Mouse (Mus musculus) heart, postnatal 10 days (tissue): ENCODE measurements around the gene Nr3c2. TPM values are rescaled to one million over a fixed set of nuclear protein-coding genes. Genes with fewer than 3 reads are reported as not detected.

Experiments
- DNase-seq, 2 experiments: peaks; one replicate each; pipeline ENCODE4 v3.0.0; 2021
- intact Hi-C: fragments of 180-260 bp; cut with DNase I; formaldehyde crosslinking; loops from one replicate; pipeline ENCODE4 v1.15.1; 2025
- total RNA-seq, 2 experiments: library from RNA; stranded (reverse); gene quantifications; 2 replicates each; pipeline ENCODE4 v1.2.3; 2021

Nr3c2 gene
- total RNA-seq, 2 experiments from 2014 or later: 8.6 to 12.7 TPM

GRCm38 (mm10) chr8:77133797-77134385 is 234.6 kb downstream of the Nr3c2 start:
- DNase-seq: no peak
- intact Hi-C loops: no loop called here

DNA sequence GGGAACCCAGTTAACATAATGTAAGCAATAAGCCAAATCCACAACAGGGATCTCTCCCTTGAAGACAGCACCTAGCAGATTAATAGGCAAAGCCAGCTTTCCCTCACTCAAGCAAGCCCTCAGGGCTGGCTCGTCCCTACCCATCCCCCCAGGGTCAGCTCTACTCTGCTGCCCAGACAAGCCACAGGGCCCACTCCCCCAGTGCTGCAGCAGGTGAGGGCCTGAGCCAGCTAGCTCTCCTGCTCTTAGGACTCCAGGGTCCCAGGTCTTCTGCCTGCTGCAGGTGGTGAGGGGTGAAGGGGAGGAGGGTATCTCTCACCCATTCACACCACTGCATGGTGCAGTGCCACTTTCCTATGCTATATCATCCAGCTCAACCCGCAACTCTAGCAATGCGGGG is 246.0 kb downstream of the Nr3c2 start:
- intact Hi-C loops: no loop called here
- no peak for DNase-seq

DNA sequence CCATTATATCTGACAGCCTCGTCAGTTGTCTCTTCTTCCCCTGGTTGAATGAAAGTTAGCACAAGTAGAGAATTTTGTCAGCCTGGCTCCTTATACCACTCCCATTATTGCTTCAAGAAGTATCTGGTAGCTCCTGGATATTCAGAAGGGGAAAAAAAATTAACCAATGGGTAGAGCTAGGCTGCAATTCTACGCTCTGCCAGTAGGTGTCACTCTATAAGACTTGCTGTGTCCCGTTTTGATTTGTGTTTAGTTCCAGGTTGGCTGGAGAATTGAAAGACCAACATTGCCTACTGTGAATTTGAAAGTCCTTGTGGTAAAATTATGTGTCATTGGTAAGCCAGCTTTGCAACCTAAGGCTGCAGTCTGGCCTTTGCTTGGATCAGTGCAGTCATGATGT is 255.3 kb downstream of the Nr3c2 start:
- intact Hi-C loops: loop anchor here (10.0 kb wide), 2 partner anchors 160 to 190 kb away; no protein-coding TSS in a partner anchor
- DNase-seq: peak; percentile 23 to 34

DNA sequence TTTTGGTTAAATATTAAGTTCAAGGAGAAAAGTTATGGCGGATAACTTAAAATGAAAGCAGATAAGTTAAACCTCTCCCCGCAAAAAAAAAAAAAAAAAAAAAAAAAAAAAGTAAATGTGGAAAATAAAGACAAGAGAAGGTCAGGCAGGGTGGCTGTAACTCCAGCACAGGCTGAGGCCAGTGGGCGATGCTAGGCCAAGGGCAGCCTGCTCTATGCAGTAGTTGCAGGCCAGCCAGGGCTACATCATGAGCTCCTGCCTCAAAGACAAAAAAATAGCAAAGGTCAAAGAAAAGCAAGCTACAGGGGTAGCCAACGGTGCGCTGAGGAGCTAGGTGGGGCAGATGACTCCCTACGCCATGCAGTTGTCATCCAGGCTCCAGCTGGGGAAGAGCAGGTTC is 270.1 kb downstream of the Nr3c2 start:
- DNase-seq: no peak
- intact Hi-C loops: no loop called here

GRCm38 (mm10) chr8:77169757-77170438 is 270.7 kb downstream of the Nr3c2 start:
- no peak for DNase-seq
- intact Hi-C loops: no loop called here

- intact Hi-C loops: no loop called here
These were observed 271.2 kb downstream of the Nr3c2 start for GRCm38 (mm10) chr8:77170439-77170759.

DNA sequence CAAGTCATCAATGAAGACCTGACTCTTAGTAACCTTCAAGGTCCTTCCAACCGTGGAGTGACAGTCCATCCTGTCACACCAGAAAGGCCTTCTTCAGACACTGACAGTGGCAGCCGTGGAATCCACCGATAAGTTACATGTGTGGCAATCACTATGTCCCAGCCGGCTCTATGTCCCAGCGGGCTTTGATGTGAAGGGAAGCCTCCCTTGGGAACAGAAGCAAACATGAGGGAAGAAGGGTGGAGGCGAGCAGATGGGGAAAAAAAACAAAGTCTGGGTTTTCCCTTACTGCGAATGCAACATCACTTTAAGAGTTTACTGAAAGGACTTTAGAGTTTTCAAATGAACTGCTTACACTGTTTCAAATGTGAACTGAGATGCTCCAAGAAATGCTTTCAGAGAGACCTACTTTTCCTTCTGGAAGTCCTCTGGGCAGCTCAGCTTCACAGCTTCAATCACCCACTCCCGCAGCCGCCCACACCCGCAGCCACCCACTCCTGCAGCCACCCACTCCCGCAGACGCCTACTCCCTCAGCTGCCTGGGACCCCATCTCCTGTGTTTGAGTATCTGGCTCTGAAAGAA is 273.9 kb downstream of the Nr3c2 start:
- intact Hi-C loops: no loop called here
- DNase-seq: peak in 1 of 2 experiments; percentile 17

More at GRCm38 (mm10) chr8:77170439-77170759, 271.2 kb downstream of the Nr3c2 start:
- DNase-seq: no peak

GRCm38 (mm10) chr8:77173736-77174135 is 274.5 kb downstream of the Nr3c2 start:
- intact Hi-C loops: no loop called here
- DNase-seq: peak; percentile 25 to 40

GRCm38 (mm10) chr8:77175471-77175870 is 276.2 kb downstream of the Nr3c2 start:
- DNase-seq: no peak
- intact Hi-C loops: no loop called here

GRCm38 (mm10) chr8:77176343-77176742 is 277.1 kb downstream of the Nr3c2 start:
- DNase-seq: no peak
- intact Hi-C loops: no loop called here

DNA sequence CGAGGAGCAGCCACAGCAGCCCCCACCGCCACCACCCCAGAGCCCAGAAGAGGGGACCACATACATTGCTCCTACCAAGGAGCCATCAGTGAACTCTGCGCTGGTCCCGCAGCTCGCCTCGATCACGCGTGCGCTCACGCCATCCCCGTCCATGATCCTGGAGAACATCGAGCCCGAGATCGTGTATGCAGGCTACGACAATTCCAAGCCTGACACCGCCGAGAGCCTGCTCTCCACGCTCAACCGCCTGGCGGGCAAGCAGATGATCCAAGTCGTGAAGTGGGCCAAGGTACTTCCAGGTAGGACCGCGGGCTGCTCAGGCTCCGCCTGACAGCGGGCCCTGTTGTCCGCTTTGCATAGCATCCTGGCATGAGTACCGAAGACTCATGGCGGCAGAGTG is 286.6 kb downstream of the Nr3c2 start:
- DNase-seq: no peak
- intact Hi-C loops: no loop called here

- no peak for DNase-seq
- intact Hi-C loops: no loop called here
These were observed 287.8 kb downstream of the Nr3c2 start for GRCm38 (mm10) chr8:77186914-77187536.

DNA sequence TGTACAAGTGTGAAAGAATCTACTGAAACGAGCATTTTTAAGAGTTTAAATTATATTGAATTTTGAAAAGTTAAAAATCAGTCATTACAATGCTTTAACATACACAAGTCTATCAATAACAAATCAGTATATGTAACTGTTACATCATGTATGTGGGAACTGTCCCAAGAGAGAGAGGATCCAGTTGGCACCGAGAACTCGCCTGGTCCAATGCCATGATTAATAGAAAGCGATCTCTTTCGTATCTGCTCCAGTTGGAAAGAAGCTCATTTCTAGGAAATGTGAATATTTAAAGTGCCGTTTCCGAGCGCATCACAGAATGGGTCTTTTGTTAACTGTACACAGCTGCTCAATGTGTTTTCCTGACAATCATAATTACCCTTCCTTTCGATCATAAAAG is 288.5 kb downstream of the Nr3c2 start:
- intact Hi-C loops: no loop called here
- no peak for DNase-seq

- intact Hi-C loops: no loop called here
- DNase-seq: no peak
These were observed 289.1 kb downstream of the Nr3c2 start for GRCm38 (mm10) chr8:77188298-77188697.

DNA sequence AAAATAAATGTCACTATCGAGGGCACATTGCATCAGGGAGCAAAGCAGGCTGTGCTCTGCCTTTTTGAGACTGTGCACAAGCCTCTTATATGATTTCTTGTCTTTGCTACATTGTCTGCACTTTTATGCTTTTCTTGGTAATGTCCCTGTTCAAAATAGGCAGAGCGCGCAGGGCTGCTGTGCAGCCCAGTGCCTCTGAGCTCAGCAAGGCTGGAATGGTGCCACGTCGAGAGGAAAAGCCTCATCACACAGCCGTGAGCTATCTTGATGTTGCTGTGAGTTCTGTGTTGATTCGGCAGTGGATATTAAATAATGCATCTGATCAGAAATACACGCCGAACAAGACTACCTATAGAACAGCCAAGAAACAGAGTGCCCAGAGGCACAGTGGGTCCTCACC is 290.1 kb downstream of the Nr3c2 start:
- intact Hi-C loops: no loop called here
- DNase-seq: peak in 1 of 2 experiments; percentile 8

DNA sequence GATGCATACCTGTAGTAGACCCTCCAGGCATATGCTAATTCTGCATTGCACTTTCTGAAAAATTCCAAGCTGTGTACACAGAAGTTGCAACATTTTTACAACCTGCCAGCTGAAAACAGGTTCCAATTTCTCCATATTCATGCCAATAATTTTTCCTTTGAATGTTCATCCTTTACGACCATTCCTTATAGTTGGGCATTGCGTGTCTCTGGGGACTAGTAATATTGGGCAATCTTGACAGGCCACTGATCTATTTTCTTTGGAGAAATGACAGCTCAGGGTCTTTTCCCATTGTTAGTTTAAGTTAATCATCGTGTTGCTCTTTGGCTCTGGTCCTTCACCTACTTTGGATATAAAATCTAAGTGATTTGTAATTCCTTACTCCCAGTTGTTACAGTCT is 291.2 kb downstream of the Nr3c2 start:
- intact Hi-C loops: no loop called here
- DNase-seq: no peak

DNA sequence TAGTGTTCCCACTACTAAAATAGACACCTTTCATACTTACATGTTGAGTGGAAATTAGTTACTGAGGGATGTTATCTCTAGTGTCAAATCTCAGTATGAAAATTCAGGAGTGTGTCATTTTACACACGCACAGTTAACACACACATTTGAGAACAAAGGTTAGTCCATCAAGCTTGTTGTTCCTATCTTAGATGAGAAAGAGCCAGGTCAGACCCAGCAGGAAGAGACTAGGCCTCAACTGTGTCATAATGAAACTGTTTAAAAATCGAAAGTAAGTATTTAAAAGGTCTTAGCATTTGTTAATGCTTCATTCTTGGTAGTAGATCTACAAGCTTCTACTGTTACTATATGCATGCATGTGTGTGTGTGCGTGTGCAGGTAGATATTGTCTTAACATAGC is 310.1 kb downstream of the Nr3c2 start:
- intact Hi-C loops: no loop called here
- DNase-seq: no peak

DNA sequence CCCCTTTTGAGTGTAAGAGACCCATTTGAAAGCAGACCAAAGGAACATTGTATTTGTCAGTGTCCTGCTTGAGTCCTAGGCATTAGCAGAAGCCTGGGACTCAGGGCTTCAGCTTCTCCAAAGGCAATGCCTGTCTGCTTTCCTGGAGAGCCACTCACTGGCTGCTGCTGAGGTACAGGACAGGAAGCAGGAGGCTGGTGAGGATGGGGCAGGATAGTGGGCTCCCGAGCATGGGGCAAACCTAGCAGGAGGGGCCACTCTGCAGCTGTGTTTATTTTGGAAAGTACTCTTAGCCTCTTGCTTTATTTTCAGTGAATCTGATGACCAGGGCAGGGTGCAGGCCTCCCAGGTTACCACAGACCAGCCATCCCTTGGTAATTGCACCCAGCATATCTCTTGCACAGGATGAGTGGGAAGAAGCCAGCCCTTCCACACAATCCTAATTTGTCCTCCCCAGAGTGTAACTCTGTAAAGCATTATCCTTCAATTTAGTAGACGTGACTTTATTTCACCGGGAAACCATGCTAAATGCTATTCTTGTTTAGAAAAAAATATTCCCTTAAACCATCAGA is 314.7 kb downstream of the Nr3c2 start:
- intact Hi-C loops: no loop called here
- DNase-seq: no peak

DNA sequence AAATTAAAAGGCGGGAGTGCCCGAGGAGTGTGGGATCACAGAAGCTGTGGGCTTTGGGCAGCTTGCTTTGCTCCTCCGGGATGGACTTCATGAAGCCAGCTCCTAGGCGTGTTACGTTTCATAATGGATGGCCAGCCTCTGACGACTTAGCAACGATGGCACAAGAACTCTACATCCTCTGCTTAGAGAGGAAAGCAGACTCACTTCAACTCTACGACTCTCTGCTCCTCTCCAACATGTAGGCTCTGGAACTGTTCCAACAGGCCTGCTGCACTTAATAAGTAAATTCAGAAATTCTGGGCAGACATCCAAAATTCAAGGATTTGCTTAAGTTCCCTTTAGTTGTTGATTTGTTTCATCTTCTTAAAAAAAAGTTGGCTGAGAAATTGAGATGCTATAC is 315.4 kb downstream of the Nr3c2 start:
- peak; percentile 13 to 25 for DNase-seq
- intact Hi-C loops: no loop called here

- DNase-seq: no peak
- intact Hi-C loops: no loop called here
These were observed 315.9 kb downstream of the Nr3c2 start for GRCm38 (mm10) chr8:77215191-77215590.

DNA sequence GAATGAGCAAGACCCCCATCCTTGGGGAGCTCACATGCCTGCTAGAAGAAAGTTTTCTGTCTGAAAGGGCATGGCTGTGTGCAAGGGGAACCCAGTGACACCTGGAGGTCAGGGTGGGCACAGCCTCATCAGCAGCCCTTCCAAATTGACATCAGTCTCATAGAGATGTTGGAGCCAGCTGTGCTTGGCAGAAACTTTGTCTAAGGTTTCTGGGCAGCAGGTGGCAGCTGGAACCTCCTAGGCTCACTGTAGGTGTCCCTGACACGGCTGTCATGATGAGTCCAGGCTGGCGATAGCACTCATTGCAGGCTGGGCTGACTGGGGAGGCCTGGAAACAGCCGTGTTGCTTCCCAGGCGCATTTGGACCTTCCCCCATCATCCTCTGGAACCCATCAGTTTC is 323.9 kb downstream of the Nr3c2 start:
- peak; percentile 25 to 34 for DNase-seq

More for the DNA sequence above, 323.9 kb downstream of the Nr3c2 start:
- intact Hi-C loops: loop anchor here (10.0 kb wide), 1 partner anchor 318 kb away; no protein-coding TSS in a partner anchor
